Mouse (Mus musculus) olfactory bulb, adult 2 months (tissue): Measurements from ENCODE around the gene Arid1b.

ENCODE experiments used
- CTCF ChIP-seq: fragments of 200-500 bp; IDR thresholded peaks from 2 replicates; pipeline ENCODE4 v1.5.1; 2012; ENCODE audit warnings: low read depth, mild to moderate bottlenecking, low read length, moderate library complexity; ENCODE audit not compliant: insufficient read depth
- POLR2A ChIP-seq: fragments of 200-500 bp; IDR thresholded peaks from 2 replicates; pipeline ENCODE4 v1.6.1; 2012; ENCODE audit warnings: mild to moderate bottlenecking, low read depth, low read length, moderate library complexity; ENCODE audit not compliant: insufficient read depth

DNA sequence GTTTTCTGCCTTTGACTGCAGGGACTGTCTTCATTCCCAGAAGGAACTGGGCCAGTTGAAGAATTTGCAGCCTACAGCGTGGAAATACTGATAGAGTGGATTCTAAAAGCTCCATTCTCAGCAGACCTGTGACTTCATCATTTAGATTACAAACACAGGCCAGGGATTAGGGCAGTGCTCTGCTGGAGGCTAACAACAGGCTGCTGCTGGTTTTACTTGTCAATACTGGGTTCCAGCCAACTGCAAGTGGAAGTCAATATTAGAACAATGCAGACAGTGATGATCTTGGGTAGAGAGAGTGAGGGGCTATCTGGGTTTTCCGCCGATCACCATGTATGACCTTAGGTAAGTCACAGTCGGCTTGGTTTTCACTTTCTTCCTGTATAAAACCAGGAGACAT lies 188.4 kb downstream of the Arid1b start:
- TF ChIP-seq CTCF = no peak
- no peak for TF ChIP-seq POLR2A
